Mouse (Mus musculus) liver (tissue): ENCODE data around the gene Slc39a13.
"Not testable (repeated sequence)": the region's sequence is repeated elsewhere in the genome, so short reads cannot be mapped to it uniquely, and the experiment has no call there.

Experiments used
- DNase-seq: peaks from one replicate; pipeline ENCODE4 v3.0.0-alpha.2; 2020; ENCODE audit warnings: mixed read lengths

Gene Slc39a13

GRCm38 (mm10) chr2:91070076-91070800, at the start of gene Slc39a13:
Gene Slc39a13, minus strand, starts transcription at chr2:91070417.
- peak; percentile 95 for DNase-seq

- no peak for DNase-seq
Observed at GRCm38 (mm10) chr2:91119551-91119950, 49.3 kb upstream of the Slc39a13 start.

- no peak for DNase-seq
Observed at GRCm38 (mm10) chr2:91119061-91119460, 48.8 kb upstream of the Slc39a13 start.

- DNase-seq = no peak
Observed at GRCm38 (mm10) chr2:91118647-91119046, 48.4 kb upstream of the Slc39a13 start.

GRCm38 (mm10) chr2:91117585-91118275, 47.5 kb upstream of the Slc39a13 start, which contains the start of gene Mybpc3:
Gene Mybpc3, plus strand, starts transcription at chr2:91118144.
- DNase-seq = no peak

DNA sequence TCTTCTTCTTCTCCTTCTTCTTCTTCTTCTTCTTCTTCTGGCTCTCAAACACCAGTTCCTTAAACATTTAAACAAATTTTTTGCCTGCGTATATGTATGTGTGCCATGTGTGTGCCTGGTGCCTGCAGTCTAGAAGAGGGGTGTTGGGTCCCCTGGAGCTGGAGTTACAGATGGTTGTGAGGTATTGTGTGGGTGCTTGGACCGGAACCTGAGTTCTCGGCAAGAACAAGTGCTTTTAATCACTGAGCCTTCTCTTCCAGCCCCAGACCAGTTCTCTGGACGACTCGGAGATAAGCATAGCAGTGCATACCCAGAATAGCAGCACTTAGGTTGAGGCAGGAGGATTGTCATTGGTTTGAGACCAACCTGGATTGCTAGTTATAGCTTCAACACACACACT, 46.6 kb upstream of the Slc39a13 start:
- no peak for DNase-seq

DNA sequence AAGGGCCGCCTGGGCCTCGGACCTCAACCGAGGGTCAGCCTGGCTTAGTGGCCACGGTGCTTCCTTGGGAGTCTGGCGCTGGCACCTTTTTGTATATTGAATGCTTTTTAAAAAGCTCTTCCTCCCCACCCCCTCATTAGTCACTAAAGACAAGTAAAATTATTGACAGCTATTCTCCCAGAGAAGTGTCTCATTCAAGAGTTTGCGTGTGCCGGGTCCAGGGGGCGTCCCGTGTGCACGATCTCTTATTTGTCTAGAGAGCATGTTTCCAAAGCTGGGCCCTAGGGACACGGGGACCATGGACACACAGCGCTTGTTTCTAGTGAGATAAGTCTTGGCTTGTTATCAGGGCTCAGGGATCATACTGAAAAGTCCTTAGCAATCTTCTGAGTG, 45.4 kb upstream of the Slc39a13 start:
- no peak for DNase-seq

- peak; percentile 91 for DNase-seq
Observed at GRCm38 (mm10) chr2:91114781-91115577, 44.8 kb upstream of the Slc39a13 start.

DNA sequence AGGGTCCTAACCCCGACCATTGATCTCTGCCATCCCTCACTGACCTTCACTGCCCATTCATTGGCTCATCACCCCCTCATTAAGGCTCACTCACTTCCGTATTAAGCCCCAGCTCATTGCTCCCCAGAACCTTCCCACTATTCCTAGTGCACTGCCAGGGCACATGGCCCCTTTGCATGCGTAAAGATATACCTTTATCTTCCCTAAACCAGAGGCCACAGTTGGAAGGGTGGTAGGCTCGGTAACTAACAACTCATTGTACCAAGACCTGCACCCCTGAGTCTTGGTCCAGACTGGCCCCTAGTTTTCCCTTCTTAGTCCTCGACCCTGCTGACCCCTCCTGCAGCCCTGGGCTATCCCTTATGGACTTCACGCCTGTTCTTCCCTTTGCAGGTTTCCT, 43.6 kb upstream of the Slc39a13 start:
- DNase-seq = peak; percentile 31

GRCm38 (mm10) chr2:91113334-91113733, 43.1 kb upstream of the Slc39a13 start:
- DNase-seq = no peak

DNA sequence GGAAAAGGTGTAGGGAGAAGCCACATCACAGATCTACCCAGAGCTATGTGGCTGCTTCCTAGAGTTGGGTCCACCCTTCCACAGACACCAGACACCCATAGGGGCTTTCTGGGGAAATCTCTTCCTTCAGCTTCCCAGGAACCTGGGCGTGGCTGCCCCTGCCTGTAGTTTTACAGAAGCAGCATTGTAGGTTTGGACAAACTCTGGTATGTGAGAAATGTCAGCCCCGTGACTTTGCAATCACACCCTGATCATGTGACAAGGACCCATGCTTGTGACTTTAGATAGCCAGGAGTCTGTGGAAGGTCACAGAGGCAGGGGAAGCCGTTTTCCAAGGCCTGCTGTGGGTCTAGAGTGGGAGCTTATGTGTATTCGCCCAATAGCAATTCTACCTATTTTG, 42.3 kb upstream of the Slc39a13 start:
- no peak for DNase-seq

- DNase-seq = not testable (repeated sequence)
Observed at GRCm38 (mm10) chr2:91111832-91112231, 41.6 kb upstream of the Slc39a13 start.

- no peak for DNase-seq
Observed at GRCm38 (mm10) chr2:91110429-91110828, 40.2 kb upstream of the Slc39a13 start.

DNA sequence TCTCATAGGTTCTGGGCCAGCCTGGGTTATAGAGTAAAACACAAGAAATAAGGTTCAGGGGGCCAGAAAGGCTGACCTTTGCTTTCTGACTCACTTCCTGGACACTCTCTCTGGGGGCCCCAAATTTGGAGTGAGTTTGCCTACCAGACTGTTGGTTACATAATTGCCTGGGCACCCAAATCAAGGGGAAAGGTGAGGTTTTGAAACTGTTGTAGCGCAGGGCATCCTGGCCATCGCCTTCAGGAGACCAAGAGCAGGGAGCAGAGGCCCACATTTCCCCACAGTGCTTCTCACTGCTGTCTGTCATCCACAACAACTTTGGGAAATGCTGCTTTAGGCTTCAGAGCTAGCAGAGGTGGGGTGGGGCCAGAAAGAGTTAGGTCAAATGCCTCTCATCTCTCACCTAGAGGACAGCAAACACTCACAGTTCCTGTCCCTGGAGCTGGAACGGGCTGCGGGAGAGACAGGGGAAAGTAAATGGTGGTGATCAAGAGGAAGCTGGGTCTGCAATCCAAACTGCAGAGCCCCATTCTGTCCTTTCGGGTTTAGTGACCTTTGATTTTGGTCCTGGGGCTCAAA, 39.7 kb upstream of the Slc39a13 start:
- no peak for DNase-seq

- DNase-seq = no peak
Observed at GRCm38 (mm10) chr2:91109241-91109640, 39.0 kb upstream of the Slc39a13 start.

GRCm38 (mm10) chr2:91108156-91108555, 37.9 kb upstream of the Slc39a13 start:
- DNase-seq = no peak

GRCm38 (mm10) chr2:91101124-91101740, 31.0 kb upstream of the Slc39a13 start:
- DNase-seq = peak; percentile 92

GRCm38 (mm10) chr2:91098156-91098555, 27.9 kb upstream of the Slc39a13 start:
- DNase-seq = no peak

- no peak for DNase-seq
Observed at GRCm38 (mm10) chr2:91097015-91097414, 26.8 kb upstream of the Slc39a13 start.

GRCm38 (mm10) chr2:91096524-91096923, 26.3 kb upstream of the Slc39a13 start:
- peak; percentile 71 for DNase-seq

- DNase-seq = no peak
Observed at GRCm38 (mm10) chr2:91090827-91091226, 20.6 kb upstream of the Slc39a13 start.

DNA sequence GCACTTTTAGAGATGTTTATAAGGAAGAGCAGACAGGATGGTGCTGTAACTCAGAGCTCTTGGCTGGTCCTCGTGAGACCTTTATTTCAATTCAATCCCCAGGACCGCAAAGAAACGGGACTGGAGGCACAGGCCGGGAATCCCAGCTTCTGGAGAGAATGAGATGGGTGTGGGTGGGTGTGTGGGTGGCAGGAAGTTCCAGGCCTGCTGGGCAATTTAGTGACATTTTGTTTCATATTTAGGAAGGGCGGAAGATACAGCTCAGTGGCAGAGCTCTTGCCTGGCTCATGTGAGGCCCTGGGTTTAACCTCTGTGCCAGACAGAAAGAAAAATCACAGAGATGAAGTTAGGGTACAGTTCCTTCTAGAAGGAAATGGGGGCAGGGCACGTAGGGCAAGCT, 20.0 kb upstream of the Slc39a13 start:
- no peak for DNase-seq

GRCm38 (mm10) chr2:91088987-91089386, 18.8 kb upstream of the Slc39a13 start:
- no peak for DNase-seq
